Mouse (Mus musculus) liver, embryonic 14.5 days (tissue): ENCODE results near the gene Cd163.

Source experiments
- CTCF ChIP-seq: IDR thresholded peaks from 2 replicates; pipeline ENCODE4 v1.5.1; 2016; ENCODE audit warnings: antibody characterized with exemption, low read depth, control low read depth
- EP300 ChIP-seq: IDR thresholded peaks from 2 replicates; pipeline ENCODE4 v1.6.1; 2016; ENCODE audit warnings: antibody characterized with exemption, low read depth

GRCm38 (mm10) chr6:124255721-124256470, 48.6 kb upstream of the Cd163 start:
- no peak for TF ChIP-seq CTCF
- no peak for TF ChIP-seq EP300
